Comparison of ENCODE assay signal across 8 mouse cellular contexts in the genomic region with DNA sequence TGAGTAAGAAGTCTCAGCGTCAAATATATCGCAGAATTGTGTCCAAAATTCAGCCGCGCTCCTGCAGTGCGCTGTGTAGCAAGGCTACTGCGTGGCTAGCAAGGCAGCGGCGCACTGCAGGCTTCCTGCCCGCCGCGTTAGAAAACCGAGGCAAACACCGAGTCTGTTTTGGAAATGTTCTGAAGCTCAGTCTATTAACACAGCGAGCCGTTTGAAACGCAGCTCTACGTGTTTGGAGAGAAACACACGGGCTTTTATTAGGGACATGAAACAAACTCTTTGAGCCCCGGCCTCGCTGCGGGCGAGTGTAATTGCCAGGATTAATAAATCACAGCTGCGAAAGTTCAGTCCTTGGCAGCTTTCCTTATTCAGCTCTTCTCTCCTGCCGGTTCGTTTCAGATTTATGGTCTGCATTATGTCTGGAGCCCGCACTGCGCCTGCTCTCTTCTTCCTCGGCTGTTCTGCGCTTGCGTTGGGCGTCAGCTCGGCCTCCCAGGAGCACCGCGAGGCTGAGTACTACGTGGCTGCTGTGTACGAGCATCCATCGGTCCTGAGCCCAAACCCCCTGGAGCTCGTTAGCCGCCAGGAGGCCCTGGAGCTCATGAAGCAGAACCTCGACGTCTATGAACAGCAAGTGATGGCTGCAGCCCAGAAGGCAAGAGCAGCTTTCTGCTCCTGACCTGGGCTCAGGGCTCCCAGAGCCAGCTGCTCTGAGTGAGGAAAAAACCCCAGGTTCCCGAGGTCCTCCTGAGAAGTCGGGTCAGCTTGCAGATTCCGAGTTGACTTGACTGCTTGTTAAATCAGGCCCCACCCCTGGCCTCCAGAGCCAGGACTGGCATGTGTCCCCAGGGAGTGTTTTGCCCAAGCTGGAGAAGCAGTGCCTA. TPM values are rescaled to one million over a fixed set of nuclear protein-coding genes. Genes with fewer than 3 reads are reported as not detected.
A peak's percentile ranks its signal among the peaks of the same experiment; 100 is the strongest.
DNase-seq lines count a peak whose midpoint lies in the region; ATAC-seq and TF ChIP-seq lines count a peak whose summit lies in the region.

No protein-coding gene starts in this region.

- no peaks in the 10 kb centered on the region for H3K27me3 ChIP-seq in hindbrain, embryonic 11.5 days (ENCODE audit: control insufficient read depth, insufficient read depth, low read length)
- H3K27me3 ChIP-seq in lung, embryonic 14.5 days (ENCODE audit: insufficient read depth, low read length), result no peaks in the 10 kb centered on the region
- H3K27me3 ChIP-seq in thymus, adult 2 months (ENCODE audit: control insufficient read depth, insufficient read depth, low read length), result no peaks in the 10 kb centered on the region

- peak overlapping the region; percentile 95 for H3K27ac ChIP-seq in hindbrain, embryonic 11.5 days (ENCODE audit: low read depth, low read length)
- peak overlapping the region; percentile 98 for H3K27ac ChIP-seq in lung, embryonic 14.5 days (ENCODE audit: low read depth)
- peak overlapping the region; percentile 88 for H3K27ac ChIP-seq in olfactory bulb, adult 2 months (ENCODE audit: insufficient read depth, low read depth, low read length)
- peak overlapping the region; percentile 24; the same call in 1 of the 2 replicates for H3K27ac ChIP-seq in thymus, adult 2 months (ENCODE audit: control insufficient read depth, insufficient read depth, low read length)

- H3K9ac ChIP-seq in hindbrain, embryonic 11.5 days (ENCODE audit: low read depth, low read length), result peak overlapping the region; percentile 62
- peak overlapping the region; percentile 58 for H3K9ac ChIP-seq in lung, embryonic 14.5 days

- H3K4me1 ChIP-seq in hindbrain, embryonic 11.5 days (replicated peaks; ENCODE audit: control insufficient read depth, insufficient read depth, low read length), result peaks cover 8% of the 10 kb centered on the region
- peaks cover 33% of the 10 kb centered on the region for H3K4me1 ChIP-seq in lung, embryonic 14.5 days (ENCODE audit: insufficient read depth)
- peaks cover 51% of the 10 kb centered on the region for H3K4me1 ChIP-seq in olfactory bulb, adult 2 months (ENCODE audit: control insufficient read depth, insufficient read depth, low read length)
- H3K4me1 ChIP-seq in thymus, adult 2 months (replicated peaks; ENCODE audit: control insufficient read depth, insufficient read depth, low read length), result peaks cover 27% of the 10 kb centered on the region

- 7% methylated on average over 44 of the region's 44 CpGs for WGBS in hindbrain, embryonic 11.5 days
- 3% methylated on average over 44 of the region's 44 CpGs for WGBS in lung, embryonic 14.5 days
- under 1% methylated on average over 44 of the region's 44 CpGs for WGBS in olfactory bulb, adult 2 months
- 5% methylated on average over 44 of the region's 44 CpGs for WGBS in thymus, adult 2 months

- TF ChIP-seq CTCF in lung, embryonic 14.5 days (IDR thresholded peaks at IDR 0.05; ENCODE audit: low read depth), result peak; percentile 55
- no peak for TF ChIP-seq CTCF in olfactory bulb, adult 2 months (IDR thresholded peaks at IDR 0.05; ENCODE audit: insufficient read depth, low read depth, low read length)
- 0 out of 2 replicates have a peak, but pooled peaks have one; percentile 27 for TF ChIP-seq CTCF in thymus, adult 2 months (IDR thresholded peaks at IDR 0.05; ENCODE audit: borderline replicate concordance, control insufficient read depth, extremely low read depth, insufficient read depth, low read length, poor library complexity)

- peak; percentile 50 for TF ChIP-seq POLR2A in olfactory bulb, adult 2 months (IDR thresholded peaks at IDR 0.05; ENCODE audit: insufficient read depth, low read depth, low read length)
- peak; percentile 41; the same call in 1 of the 2 replicates for TF ChIP-seq POLR2A in thymus, adult 2 months (IDR thresholded peaks at IDR 0.05; ENCODE audit: control insufficient read depth, extremely low read depth, insufficient read depth, low read length, poor library complexity)

- H3K4me2 ChIP-seq in hindbrain, embryonic 11.5 days (replicated peaks; ENCODE audit: low read depth, low read length), result peak overlapping the region; percentile 56
- peak overlapping the region; percentile 75 for H3K4me2 ChIP-seq in lung, embryonic 14.5 days

- no peaks in the 10 kb centered on the region for H3K9me3 ChIP-seq in hindbrain, embryonic 11.5 days (ENCODE audit: control insufficient read depth, low read length)
- H3K9me3 ChIP-seq in lung, embryonic 14.5 days (ENCODE audit: low read depth, low read length), result no peaks in the 10 kb centered on the region

- no peaks in the 10 kb centered on the region for H3K36me3 ChIP-seq in hindbrain, embryonic 11.5 days (ENCODE audit: control insufficient read depth, insufficient read depth, low read length)
- H3K36me3 ChIP-seq in lung, embryonic 14.5 days (ENCODE audit: insufficient read depth), result peaks cover 3% of the 10 kb centered on the region; the same call in 1 of the 2 replicates
- 0 out of 2 replicates have a peak, but pooled peaks cover 3% of the 10 kb centered on the region for H3K36me3 ChIP-seq in thymus, adult 2 months (ENCODE audit: control insufficient read depth, insufficient read depth, low read length)

- DNase-seq in MN1 (ENCODE audit: low spot score), result peak; percentile 92
- DNase-seq in cerebellum, postnatal 10 days, result peak; percentile 88 to 90
- peak; percentile 83 to 86 for DNase-seq in frontal cortex, postnatal 10 days (ENCODE audit: low spot score in 2 of 2)
- DNase-seq in hindbrain, embryonic 11.5 days (ENCODE audit: low spot score), result peak; percentile 82
- peak; percentile 84 for DNase-seq in layer of hippocampus, adult 9-10 months (ENCODE audit: low spot score)
- peak; percentile 93 for DNase-seq in lung, embryonic 14.5 days
- DNase-seq in thymus, adult 2 months, result peak; percentile 70

- peak; percentile 92 for ATAC-seq in hindbrain, embryonic 11.5 days (ENCODE audit: low FRiP score)
- ATAC-seq in lung, embryonic 14.5 days (ENCODE audit: insufficient read depth), result peak; percentile 91

- peak overlapping the region; percentile 20 for H3K4me3 ChIP-seq in hindbrain, embryonic 11.5 days (ENCODE audit: low read depth, low read length)
- peak overlapping the region; percentile 35 for H3K4me3 ChIP-seq in lung, embryonic 14.5 days (ENCODE audit: low read depth, low read length)
- peak overlapping the region; percentile 41 for H3K4me3 ChIP-seq in olfactory bulb, adult 2 months (ENCODE audit: insufficient read depth, low read depth, low read length)
- peak overlapping the region; percentile 48 for H3K4me3 ChIP-seq in thymus, adult 2 months (ENCODE audit: control insufficient read depth, insufficient read depth, low read length)

RNA-seq across cellular contexts. Expression of a gene that starts 20.8 kb away (rescaled TPM):
- polyA plus RNA-seq in hindbrain, embryonic 11.5 days (2014; fragmentation: Nextera tagmentation; extraction: Ambion mirVana), result 9.4 and 12.3 TPM in 2 replicates
- 9.3 and 10.4 TPM in 2 replicates for polyA plus RNA-seq in lung, embryonic 14.5 days (2014; fragmentation: Nextera tagmentation; extraction: Ambion mirVana)
- polyA plus RNA-seq in olfactory bulb, adult 2 months (2012; ENCODE audit: insufficient read depth, insufficient read length, low replicate concordance, missing spikeins), result not detected in 2 replicates
- 12.1 and 15.3 TPM in 2 replicates for polyA plus RNA-seq in thymus, adult 2 months (2012; rRNA removed)

RNA-seq across cellular contexts. Expression of a gene that starts 21.1 kb away (rescaled TPM):
- 17.5 and 18.4 TPM in 2 replicates for polyA plus RNA-seq in hindbrain, embryonic 11.5 days (2014; fragmentation: Nextera tagmentation; extraction: Ambion mirVana)
- 23.1 and 28.9 TPM in 2 replicates for polyA plus RNA-seq in lung, embryonic 14.5 days (2014; fragmentation: Nextera tagmentation; extraction: Ambion mirVana)
- polyA plus RNA-seq in olfactory bulb, adult 2 months (2012; ENCODE audit: insufficient read depth, insufficient read length, low replicate concordance, missing spikeins), result not detected in 2 replicates
- 34.0 and 42.9 TPM in 2 replicates for polyA plus RNA-seq in thymus, adult 2 months (2012; rRNA removed)

RNA-seq across cellular contexts. Expression of a gene that starts 21.2 kb away (rescaled TPM):
- polyA plus RNA-seq in hindbrain, embryonic 11.5 days (2014; fragmentation: Nextera tagmentation; extraction: Ambion mirVana), result 0.42 and 1.1 TPM in 2 replicates
- polyA plus RNA-seq in lung, embryonic 14.5 days (2014; fragmentation: Nextera tagmentation; extraction: Ambion mirVana), result 0.18 TPM in 1 of 2 replicates, not detected in the other
- not detected in 2 replicates for polyA plus RNA-seq in olfactory bulb, adult 2 months (2012; ENCODE audit: insufficient read depth, insufficient read length, low replicate concordance, missing spikeins)
- not detected in 2 replicates for polyA plus RNA-seq in thymus, adult 2 months (2012; rRNA removed)

Comparison
In these comparisons a context has a peak if more than half of its experiments do, and no peak if none do; other contexts are left out.
1. Peak in every context shown above with its lines: DNase-seq, ATAC-seq, H3K4me3 ChIP-seq and H3K27ac ChIP-seq.
2. H3K27ac ChIP-seq: peak in every context shown above with its lines; median percentile 98 in lung, embryonic 14.5 days; 95 in hindbrain, embryonic 11.5 days; 88 in olfactory bulb, adult 2 months; 24 in thymus, adult 2 months.
3. RNA of a gene that starts 20.8 kb away (polyA plus RNA-seq): 9.4 to 12.3 TPM in hindbrain, embryonic 11.5 days, 12.1 to 15.3 TPM in thymus, adult 2 months and 9.3 to 10.4 TPM in lung, embryonic 14.5 days; not detected in olfactory bulb, adult 2 months; every median in the first group is over 10 times any median in the second.
4. RNA of a gene that starts 21.1 kb away (polyA plus RNA-seq): 34.0 to 42.9 TPM in thymus, adult 2 months, 23.1 to 28.9 TPM in lung, embryonic 14.5 days and 17.5 to 18.4 TPM in hindbrain, embryonic 11.5 days; not detected in olfactory bulb, adult 2 months; every median in the first group is over 10 times any median in the second.